Mouse (Mus musculus) testis, postnatal 10 days (tissue): Measurements from ENCODE around the gene Smim22.

Experiments
- DNase-seq: peaks from one replicate; pipeline ENCODE4 v3.0.0; 2021; ENCODE audit warnings: low spot score

Gene Smim22

DNA sequence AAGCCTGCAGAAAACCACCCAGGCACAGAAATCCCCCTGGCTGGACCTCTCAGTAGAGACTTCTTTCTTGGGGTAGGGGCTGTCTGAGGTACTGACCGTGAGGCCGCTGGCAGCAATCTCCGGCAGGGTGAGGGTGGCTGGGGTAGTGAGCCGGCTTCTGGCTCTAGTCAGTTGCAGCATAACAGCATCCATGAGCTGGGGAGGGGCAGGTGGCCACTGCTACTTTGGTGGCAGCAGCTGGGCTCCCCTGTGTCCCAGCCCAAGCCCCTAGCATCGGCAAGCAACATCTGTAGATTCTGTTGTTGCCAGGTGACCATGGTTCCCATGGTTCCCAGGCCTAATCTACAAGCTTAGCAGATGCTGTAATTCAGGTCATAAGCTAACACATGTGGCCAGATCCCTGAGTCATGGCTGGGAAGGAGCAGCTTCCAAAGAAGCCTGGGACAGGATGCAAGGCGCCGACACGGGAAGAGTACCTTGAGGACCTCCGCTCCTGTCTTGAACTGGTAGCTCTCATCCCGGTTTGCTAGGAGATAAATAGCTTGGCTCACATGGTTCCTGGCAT is 3.4 kb downstream of the Smim22 start:
- DNase-seq: no peak

DNA sequence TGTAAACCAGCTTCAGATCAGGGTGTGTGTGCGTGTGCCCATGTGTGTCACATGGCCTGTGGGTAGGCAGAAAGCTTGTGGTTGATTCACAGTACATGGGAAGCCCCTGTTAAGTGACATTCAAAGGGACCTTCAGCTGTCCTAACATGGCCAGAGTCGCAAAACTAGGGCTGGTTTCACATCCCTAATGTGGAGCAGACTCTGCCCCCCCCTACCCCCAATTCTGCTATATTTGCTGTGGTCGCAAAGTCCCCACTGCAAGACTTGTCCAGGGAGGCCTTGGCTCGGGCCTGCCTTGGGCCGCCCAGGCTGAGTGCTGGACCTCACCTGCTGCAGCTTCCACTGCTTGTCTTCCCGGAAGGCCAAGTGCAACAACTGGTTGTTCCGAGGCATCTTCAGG is 4.2 kb downstream of the Smim22 start:
- no peak for DNase-seq

DNA sequence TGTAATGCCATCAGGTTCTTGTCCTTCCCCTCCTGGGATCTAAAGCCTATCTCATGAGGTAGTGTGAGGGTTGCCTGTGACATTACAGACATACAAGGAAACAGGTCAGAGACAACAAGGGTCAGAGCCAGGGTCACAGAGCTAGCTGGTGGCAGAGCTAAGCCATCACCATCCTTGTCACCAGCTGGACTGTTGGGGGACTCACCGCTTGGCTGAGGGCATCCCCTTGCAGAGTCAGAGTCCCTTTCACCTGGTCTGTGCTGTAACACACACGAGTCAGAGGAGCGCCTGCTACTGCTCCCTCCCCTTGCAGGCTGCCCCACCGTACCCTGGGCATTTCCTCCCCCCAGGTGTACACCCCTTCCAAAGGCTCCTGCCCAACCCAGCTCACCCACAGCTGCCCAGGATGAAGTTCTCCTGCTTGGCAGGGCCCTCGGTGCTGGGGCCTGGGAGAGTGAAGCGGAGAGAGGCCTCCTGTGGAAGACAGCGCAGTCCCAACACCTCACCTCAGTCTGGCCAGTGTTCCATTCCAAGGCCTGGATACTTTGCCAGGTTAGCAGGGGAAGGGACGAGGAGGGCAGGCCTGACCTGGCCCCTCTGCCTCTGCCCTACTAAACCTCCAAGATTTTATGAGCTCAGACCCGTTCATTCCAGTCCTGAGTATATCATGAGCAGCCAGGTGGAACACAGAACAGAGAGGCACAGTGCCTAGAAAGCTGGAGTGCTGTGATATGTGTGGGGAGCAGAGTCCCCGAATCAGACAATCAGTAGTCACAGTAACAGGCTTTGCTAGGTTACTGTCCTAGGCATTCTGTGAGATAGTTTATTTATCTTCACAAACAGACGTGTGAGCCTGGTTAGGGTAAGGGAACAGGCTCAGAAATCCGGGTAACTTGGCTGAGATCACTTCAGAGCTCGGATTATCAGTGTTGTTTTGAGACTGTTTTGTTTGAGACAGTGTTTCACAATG is 5.2 kb downstream of the Smim22 start:
- no peak for DNase-seq

DNA sequence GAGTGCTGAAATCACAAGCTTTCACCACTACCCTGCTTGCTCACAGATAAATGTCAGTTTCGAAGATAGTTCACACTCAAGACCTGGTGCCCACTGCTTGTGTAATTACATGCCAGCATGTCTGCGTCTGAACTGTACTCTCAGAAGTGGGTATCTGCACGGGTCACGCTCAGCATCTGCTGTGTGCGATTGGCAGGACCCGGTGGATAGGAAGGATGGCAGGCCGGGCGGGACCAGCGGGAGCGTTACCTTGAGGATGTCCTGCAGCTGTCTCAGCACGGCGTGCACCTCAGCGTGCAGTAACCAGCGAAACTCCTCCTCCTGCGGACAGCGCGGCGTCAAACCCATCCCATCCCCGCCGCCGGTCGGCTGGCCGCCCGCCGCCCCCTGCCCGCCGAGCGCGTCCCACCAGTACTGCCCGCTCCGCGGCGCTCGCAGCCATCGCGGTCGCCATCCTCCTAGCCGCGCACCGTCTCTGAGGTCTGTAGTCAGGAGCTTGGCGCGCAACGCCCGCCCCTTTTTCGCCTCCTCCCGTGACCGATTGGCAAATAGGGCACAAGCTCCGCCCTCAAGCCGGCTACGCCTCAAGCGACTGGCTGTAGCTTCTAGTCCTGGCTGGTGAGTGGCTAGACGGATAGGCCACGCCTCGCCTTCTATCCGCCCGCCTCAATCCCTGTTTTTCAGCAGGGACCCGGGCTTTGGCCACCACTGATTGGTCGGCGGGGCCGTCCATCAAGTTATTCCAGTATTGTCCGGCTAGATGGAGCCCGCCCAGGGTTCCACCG is 6.2 kb downstream of the Smim22 start, which contains the start of gene Rogdi:
Rogdi (minus strand) TSS at position 500 of the 785 bp plus-strand sequence.
- peak; percentile 98 for DNase-seq

DNA sequence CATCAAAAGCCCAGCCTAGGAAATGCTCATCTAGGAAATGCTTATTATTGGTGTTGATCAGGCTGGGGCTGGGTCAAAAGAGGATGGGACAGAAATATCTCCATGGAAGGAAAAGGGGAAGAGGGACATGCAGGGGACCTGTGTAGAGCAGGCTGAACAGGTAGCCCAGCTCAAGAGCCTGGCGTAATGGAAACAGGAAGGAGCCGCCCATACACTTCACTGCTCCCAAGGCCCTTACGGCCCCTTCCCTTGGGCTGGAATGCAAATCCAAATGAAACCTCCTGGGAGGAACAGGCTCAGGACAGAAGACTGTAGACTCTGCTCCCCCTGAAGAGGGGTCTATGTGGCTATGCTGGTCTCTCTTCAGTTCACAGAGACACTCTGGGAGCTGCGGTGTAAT is 7.5 kb downstream of the Smim22 start:
- DNase-seq: no peak

DNA sequence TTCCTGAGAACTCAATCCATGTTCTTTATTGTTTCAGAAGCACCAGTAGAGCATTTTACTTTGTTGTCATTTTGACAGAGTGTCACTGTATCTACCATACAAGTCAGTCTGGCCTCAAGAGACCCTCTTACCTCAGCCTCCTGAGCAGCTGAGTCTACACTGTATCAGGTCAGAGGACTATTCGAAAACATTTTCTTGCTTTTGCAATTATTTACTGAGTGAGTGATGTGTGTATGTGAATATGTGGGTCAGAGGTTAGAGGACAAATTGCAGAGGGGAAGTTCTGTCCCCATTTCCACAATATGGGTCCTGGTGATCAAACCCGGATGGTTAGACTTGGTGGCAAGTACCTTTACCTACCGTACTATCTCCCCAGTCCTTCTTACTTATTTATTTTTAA is 16.9 kb downstream of the Smim22 start:
- no peak for DNase-seq

DNA sequence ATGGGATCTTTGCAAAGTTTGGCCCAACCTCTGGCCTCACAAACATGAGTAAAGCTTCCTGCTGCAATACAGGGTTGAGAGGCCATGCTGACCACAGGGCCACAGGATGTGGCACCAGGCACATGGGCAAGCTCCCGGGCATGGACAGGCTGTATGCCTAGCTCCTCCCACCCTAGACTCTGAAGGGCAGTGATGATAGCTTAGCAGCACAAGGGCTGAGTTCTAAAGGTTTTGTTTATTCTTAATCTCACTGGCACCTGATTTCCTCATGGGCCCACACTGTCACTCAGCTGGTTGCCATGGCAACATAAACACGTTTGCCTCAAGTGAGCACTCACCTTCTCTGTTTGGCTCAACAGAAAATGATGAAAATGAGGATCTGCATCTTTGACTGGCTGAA is 22.8 kb downstream of the Smim22 start:
- no peak for DNase-seq

DNA sequence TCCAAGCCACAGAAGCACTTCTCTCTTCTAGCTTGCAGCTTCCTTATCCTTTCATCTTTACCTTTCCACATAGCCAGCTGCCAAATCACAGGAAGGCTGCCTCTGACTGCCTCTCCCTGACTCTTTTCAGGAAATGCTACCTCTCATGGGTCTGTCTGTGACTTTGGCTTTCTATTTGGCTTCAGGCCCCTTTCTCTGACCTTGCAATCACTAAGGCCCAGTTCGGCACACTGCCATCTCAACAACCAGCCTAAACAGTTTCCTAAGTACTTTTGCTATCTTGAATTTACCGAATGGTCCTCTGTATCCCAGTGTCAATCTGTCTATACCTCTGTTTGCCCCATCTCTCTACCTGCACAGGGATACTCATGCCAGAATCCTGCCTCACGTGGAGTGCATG is 28.5 kb downstream of the Smim22 start:
- DNase-seq: no peak

DNA sequence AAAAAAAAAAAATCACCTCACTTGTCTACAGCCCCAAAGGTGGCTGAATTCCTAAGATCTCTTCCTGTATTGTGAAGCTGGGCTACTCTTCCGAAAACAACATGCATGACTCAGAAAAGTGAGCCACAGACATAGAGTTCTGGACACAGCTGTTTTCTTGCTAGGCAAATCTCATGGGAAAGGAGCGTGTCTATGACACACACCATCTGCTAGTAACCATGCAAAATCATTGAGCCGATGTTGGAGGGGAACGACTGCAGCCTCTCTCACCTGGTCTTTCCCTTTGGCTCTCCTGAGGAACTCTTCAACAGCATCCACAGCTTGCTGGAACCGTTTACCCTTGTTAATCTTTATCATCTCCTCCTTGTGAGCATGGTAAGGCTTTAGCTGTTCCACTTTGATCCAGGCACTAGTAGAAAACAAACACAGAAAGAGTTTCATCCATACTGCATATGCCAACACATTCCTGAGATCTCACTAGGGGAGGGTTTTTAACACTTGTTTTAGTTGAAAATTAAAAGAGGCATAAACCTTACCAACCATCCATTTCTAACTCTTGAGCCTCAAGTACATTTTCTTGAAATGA is 29.7 kb downstream of the Smim22 start:
- DNase-seq: no peak

DNA sequence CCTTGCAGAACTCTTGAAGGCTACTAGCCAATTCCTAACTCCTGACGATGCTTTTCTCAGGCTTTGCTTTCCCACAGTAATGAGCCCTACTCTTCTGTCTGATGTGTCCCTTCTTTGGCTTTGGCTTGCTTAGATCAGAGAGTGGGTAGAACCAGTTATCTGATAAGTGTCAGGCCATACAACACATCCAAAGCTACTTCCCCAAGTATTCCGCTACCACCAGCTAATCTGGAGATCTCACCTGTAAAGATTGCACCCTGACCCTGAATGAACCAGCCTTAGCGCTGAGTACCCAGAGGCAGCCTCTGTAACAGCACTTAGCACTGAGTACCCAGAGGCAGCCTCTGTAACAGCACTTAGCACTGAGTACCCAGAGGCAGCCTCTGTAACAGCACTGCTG is 38.2 kb downstream of the Smim22 start:
- DNase-seq: no peak

DNA sequence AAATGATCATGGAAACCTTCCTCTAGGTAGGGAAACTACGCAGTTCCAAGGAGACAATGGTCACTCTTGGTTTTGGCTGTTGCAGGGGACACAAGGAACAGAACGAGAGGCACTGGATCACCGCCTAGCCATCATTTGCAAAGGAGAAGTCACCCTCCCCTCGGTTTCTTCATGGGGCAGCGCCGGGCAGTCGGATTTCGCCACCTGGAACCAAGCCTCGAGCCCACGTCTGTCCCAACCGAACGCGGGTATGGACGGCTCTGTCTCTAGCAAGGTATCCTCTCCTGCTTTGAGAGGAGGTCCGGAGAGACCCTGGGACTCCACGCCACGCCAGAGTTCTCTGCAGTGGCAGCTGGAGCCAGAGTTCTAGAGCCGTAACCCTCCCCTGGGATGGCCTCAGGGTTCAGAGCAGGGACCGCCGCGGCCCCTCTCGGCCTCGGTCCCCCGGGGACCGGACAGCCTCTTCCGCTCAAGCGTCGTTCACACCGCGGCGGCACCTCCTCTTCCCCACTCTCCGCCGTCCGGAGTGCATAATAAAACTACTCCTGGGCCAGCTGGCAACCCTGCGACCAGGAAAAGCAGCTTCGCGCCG is 42.2 kb downstream of the Smim22 start:
- no peak for DNase-seq

DNA sequence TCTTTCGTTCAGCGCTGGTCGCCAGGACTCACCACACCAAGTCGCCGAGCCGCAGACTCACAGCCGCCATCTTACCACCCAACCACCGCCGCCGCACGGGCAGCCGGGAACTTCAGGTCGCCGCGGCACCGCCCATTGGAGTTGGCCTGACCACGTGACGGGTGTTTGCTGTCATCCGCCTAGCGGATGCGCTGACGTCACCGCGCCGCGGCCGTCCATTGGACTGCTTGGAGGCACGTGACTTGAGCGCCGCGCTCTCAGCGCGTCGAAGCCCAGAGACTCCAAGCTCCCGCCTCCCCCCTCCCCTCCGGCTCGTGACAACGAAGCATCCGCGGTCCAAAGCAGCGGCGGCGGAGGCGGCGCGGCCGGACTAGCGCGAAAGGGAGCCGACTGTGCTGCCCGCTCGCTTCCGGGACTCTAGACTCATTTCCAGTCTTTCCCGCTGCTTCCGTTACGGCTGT is 42.7 kb downstream of the Smim22 start, which contains the start of the genes Glyr1 and Ubn1:
Glyr1 (minus strand) TSS at position 90 of the 461 bp plus-strand sequence.
Ubn1 (plus strand) TSS at position 284 of the 461 bp plus-strand sequence.
- peak; percentile 99 for DNase-seq

DNA sequence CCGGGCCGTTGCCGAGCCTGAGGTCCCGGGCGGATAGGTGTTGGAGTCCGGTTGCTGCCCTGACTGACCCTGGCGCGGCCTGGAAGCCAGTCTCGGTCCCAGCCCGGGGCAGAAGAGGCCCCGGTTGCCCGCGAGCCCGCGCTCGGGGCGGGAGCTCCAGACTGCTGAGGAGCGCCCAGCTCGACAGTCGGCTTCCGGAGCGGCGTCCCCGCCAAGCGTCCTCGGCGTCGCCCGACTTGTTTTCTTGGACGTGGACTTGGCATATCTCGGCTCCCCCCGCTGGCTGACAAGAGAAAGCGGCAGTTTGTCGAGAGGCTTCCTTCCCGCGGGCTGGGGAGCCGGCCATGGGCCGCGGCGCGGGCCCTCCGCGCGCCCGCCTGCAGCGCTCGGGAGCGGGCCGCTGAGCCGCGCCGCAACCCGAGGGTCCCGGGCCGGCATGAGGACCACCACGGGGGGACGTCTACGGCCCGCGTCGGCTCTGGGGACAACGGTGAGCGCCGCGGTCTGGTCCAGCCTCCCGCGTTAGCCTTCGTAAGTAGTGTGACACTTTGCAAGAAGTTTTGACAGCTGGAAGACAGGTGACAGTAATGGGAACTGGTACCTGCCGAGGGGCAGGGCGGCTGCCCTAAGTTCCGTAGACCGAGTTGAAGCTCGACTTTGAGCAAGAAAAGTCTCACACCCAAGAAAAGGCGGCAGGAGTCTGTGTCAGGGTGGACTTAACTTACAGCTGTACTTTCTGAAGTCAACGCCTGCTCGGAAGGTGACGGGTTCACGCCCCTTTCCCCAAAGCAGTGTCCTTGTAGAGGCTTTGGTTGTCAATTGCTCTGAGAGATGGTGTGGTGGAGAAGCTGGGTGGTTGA is 43.4 kb downstream of the Smim22 start:
- peak; percentile 81 for DNase-seq
